Mouse (Mus musculus): Measurements from ENCODE around the gene Bcl2l12. TPM values are rescaled to one million over a fixed set of nuclear protein-coding genes. Genes with fewer than 3 reads are reported as not detected.

Bcl2l12 gene
- total RNA-seq, 1 experiment from 2014 or later, result 19.8 TPM

- ATAC-seq (replicated peaks in 1 of 2; ENCODE audit: insufficient read depth in 1 of 2, low FRiP score in 2 of 2, low TSS enrichment in 1 of 2, low read depth in 1 of 2, poor library complexity in 2 of 2, severe bottlenecking in 2 of 2), result no peak
Observed at GRCm38 (mm10) chr7:44954091-44954885, 44.2 kb downstream of the Bcl2l12 start.

DNA sequence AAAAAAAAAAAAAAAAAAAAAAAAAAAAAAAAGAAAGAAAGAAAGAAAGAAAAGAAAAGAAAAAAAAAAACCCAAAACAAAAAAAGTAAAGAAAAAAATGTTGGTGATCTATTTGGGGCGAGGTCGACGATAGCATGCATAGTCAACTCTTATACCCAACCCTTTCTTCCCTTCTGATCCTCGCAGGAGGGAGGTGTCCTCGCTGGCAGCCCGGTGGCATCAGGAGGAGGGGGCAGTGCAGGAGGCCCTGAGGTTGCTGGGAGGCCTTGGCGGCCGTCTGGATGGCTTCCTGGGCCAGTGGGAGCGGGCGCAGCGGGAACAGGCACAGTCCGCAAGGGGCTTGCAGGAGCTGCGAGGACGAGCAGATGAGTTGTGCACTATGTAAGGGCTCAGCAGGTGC lies 45.0 kb downstream of the Bcl2l12 start:
- no peak for ATAC-seq (replicated peaks in 1 of 2; ENCODE audit: insufficient read depth in 1 of 2, low FRiP score in 2 of 2, low TSS enrichment in 1 of 2, low read depth in 1 of 2, poor library complexity in 2 of 2, severe bottlenecking in 2 of 2)

- ATAC-seq (replicated peaks in 1 of 2; ENCODE audit: insufficient read depth in 1 of 2, low FRiP score in 2 of 2, low TSS enrichment in 1 of 2, low read depth in 1 of 2, poor library complexity in 2 of 2, severe bottlenecking in 2 of 2), result peak; percentile 84 to 89
Observed at GRCm38 (mm10) chr7:44952611-44953306, 45.8 kb downstream of the Bcl2l12 start.

- peak; percentile 70 for ATAC-seq (replicated peaks in 1 of 2; ENCODE audit: insufficient read depth in 1 of 2, low FRiP score in 2 of 2, low TSS enrichment in 1 of 2, low read depth in 1 of 2, poor library complexity in 2 of 2, severe bottlenecking in 2 of 2)
Observed at GRCm38 (mm10) chr7:44951960-44952359, 46.6 kb downstream of the Bcl2l12 start.

DNA sequence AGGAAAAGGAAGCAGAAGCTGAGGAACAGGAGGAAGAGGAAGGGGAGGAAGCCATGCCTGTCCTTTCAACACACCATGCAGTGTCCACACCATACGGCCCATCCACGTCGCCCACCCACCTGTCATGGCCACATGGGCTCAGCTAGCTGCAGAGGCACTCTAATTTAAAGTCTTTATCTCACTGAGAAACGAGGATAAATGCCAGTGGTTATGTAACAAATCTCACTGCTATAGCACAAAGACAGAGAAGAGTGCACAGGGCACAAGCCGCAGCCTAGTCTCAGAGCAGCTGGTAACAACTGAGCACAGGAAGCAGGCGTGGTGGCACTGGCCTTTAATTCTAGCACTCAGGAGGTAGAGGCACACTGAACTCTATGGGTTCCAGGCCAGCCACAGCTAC lies 48.6 kb downstream of the Bcl2l12 start:
- ATAC-seq (replicated peaks in 1 of 2; ENCODE audit: insufficient read depth in 1 of 2, low FRiP score in 2 of 2, low TSS enrichment in 1 of 2, low read depth in 1 of 2, poor library complexity in 2 of 2, severe bottlenecking in 2 of 2), result no peak

DNA sequence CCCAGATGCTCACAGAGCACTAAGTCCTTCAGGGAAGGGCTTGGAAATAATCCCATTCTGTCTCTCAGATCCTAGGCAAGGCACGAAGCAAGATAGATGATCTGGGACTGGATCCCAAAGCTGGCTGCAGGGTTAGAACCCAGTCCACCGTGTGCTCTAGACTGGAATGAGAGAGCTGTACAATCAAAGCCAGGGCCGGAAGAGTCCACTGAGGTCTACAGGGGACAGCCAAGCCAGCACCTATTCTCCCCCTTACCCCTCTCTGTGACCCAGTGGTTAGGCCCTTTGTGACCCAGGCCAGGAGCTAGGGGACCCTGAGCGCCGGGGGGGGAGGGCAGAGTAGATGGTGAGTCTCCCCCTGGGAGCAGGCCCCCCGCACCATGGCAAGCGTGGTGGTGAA lies 55.6 kb downstream of the Bcl2l12 start, which contains the start of gene Tsks:
Gene Tsks, plus strand, starts transcription at position 301 of the 400 bp plus-strand sequence.
- no peak for ATAC-seq (replicated peaks in 1 of 2; ENCODE audit: insufficient read depth in 1 of 2, low FRiP score in 2 of 2, low TSS enrichment in 1 of 2, low read depth in 1 of 2, poor library complexity in 2 of 2, severe bottlenecking in 2 of 2)

Other genes starting within 250 kb of the Bcl2l12 start
- gene Zfp473, start 247.7 kb downstream of the Bcl2l12 start, total RNA-seq (2017), result 3.5 and 3.9 TPM in 2 replicates
- gene Nup62, start 182.6 kb downstream of the Bcl2l12 start, total RNA-seq (2017), result 96.9 and 114 TPM in 2 replicates
- 1.3 TPM in 1 of 2 replicates, not detected in the other for gene Il4i1, start 182.3 kb downstream of the Bcl2l12 start, total RNA-seq (2017)
- gene Atf5, start 182.1 kb downstream of the Bcl2l12 start, total RNA-seq (2017), result 3.1 and 3.3 TPM in 2 replicates
- 32.6 and 38.0 TPM in 2 replicates for gene Akt1s1, start 149.7 kb downstream of the Bcl2l12 start, total RNA-seq (2017)
- gene Tbc1d17, start 149.6 kb downstream of the Bcl2l12 start, total RNA-seq (2017), result 21.6 and 29.3 TPM in 2 replicates
- 27.8 and 30.0 TPM in 2 replicates for gene Pnkp, start 141.6 kb downstream of the Bcl2l12 start, total RNA-seq (2017)
- gene Ptov1, start 128.9 kb downstream of the Bcl2l12 start, total RNA-seq (2017), result 41.8 and 54.1 TPM in 2 replicates
- gene Med25, start 106.0 kb downstream of the Bcl2l12 start, total RNA-seq (2017), result 6.7 and 11.8 TPM in 2 replicates
- gene Fuz, start 102.6 kb downstream of the Bcl2l12 start, total RNA-seq (2017), result 33.3 and 39.8 TPM in 2 replicates
- 12.4 and 25.5 TPM in 2 replicates for gene Ap2a1, start 69.2 kb downstream of the Bcl2l12 start, total RNA-seq (2017)
- not detected in 2 replicates for gene Tsks, start 55.5 kb downstream of the Bcl2l12 start, total RNA-seq (2017)
- gene Cpt1c, start 23.9 kb downstream of the Bcl2l12 start, total RNA-seq (2017), result 0.20 TPM in 1 of 2 replicates, not detected in the other
- gene Prmt1, start 12.1 kb downstream of the Bcl2l12 start, total RNA-seq (2017), result 156 and 185 TPM in 2 replicates
- gene Irf3, start 1.1 kb downstream of the Bcl2l12 start, total RNA-seq (2017), result 75.7 and 137 TPM in 2 replicates
- gene Scaf1, start 17.7 kb upstream of the Bcl2l12 start, total RNA-seq (2017), result 11.3 and 13.8 TPM in 2 replicates
- 1.9 and 9.0 TPM in 2 replicates for gene Rras, start 19.2 kb upstream of the Bcl2l12 start, total RNA-seq (2017)
- gene Prr12, start 54.2 kb upstream of the Bcl2l12 start, total RNA-seq (2017), result 3.9 and 4.6 TPM in 2 replicates
- 56.2 and 72.8 TPM in 2 replicates for gene Nosip, start 63.7 kb upstream of the Bcl2l12 start, total RNA-seq (2017)
- gene Prrg2, start 64.0 kb upstream of the Bcl2l12 start, total RNA-seq (2017), result 6.6 and 6.7 TPM in 2 replicates
- 41.8 and 52.6 TPM in 2 replicates for gene Rcn3, start 93.5 kb upstream of the Bcl2l12 start, total RNA-seq (2017)
- 15.3 and 23.1 TPM in 2 replicates for gene Fcgrt, start 105.1 kb upstream of the Bcl2l12 start, total RNA-seq (2017)
- 1,545 and 1,649 TPM in 2 replicates for gene Rps11, start 125.7 kb upstream of the Bcl2l12 start, total RNA-seq (2017)
- gene Rpl13a, start 130.0 kb upstream of the Bcl2l12 start, total RNA-seq (2017), result 3,499 and 4,043 TPM in 2 replicates
- gene Gm45713, start 137.5 kb upstream of the Bcl2l12 start, total RNA-seq (2017), result 0.35 and 0.56 TPM in 2 replicates
- gene Flt3l, start 137.7 kb upstream of the Bcl2l12 start, total RNA-seq (2017), result 15.7 and 18.9 TPM in 2 replicates
- 38.0 and 60.7 TPM in 2 replicates for gene Pih1d1, start 155.6 kb upstream of the Bcl2l12 start, total RNA-seq (2017)
- gene Aldh16a1, start 155.9 kb upstream of the Bcl2l12 start, total RNA-seq (2017), result 25.0 and 32.6 TPM in 2 replicates
- gene Slc17a7, start 165.2 kb upstream of the Bcl2l12 start, total RNA-seq (2017), result 1.0 TPM in 1 of 2 replicates, not detected in the other
- not detected in 2 replicates for gene Gfy, start 180.9 kb upstream of the Bcl2l12 start, total RNA-seq (2017)
- gene Pth2, start 182.3 kb upstream of the Bcl2l12 start, total RNA-seq (2017), result not detected in 2 replicates
- 0.60 and 0.75 TPM in 2 replicates for gene Ccdc155, start 206.2 kb upstream of the Bcl2l12 start, total RNA-seq (2017)
- gene Dkkl1, start 213.4 kb upstream of the Bcl2l12 start, total RNA-seq (2017), result 37.0 TPM in 2 replicates
- 5.1 and 9.9 TPM in 2 replicates for gene Tead2, start 217.0 kb upstream of the Bcl2l12 start, total RNA-seq (2017)
- gene Cd37, start 240.4 kb upstream of the Bcl2l12 start, total RNA-seq (2017), result 76.4 and 103 TPM in 2 replicates
- not detected in 2 replicates for gene Slc6a16, start 242.4 kb upstream of the Bcl2l12 start, total RNA-seq (2017)

Measured in hematopoietic stem cell, adult 5-6 weeks (primary cell).